Mouse (Mus musculus) liver, embryonic 16.5 days (tissue): ENCODE measurements around the gene Dok7. TPM values are rescaled to one million over a fixed set of nuclear protein-coding genes. Genes with fewer than 3 reads are reported as not detected.

Source experiments
- ATAC-seq: fragments of 200-750 bp; cut with Nextera tagmentation; 2 replicates; pipeline ENCODE4 v1.8.0; 2017; ENCODE audit warnings: low read depth, mild to moderate bottlenecking, moderate number of reproducible peaks, moderate library complexity
- H3K27ac ChIP-seq: fragments of 300-500 bp; sonication (generic); 2 replicates; pipeline ENCODE4 v1.5.1; 2014; ENCODE audit warnings: mild to moderate bottlenecking, low read length
- H3K27me3 ChIP-seq: fragments of 300-500 bp; sonication (generic); 2 replicates; pipeline ENCODE4 v1.6.1; 2014; ENCODE audit warnings: low read depth, low read length, mixed read lengths; ENCODE audit not compliant: control insufficient read depth, insufficient read depth
- H3K36me3 ChIP-seq: fragments of 300-500 bp; sonication (generic); 2 replicates; pipeline ENCODE4 v1.6.1; 2014; ENCODE audit warnings: mild to moderate bottlenecking; ENCODE audit not compliant: control insufficient read depth, insufficient read depth
- H3K4me1 ChIP-seq: fragments of 300-500 bp; sonication (generic); 2 replicates; pipeline ENCODE4 v1.6.1; 2014; ENCODE audit warnings: low read depth, low read length, mixed read lengths; ENCODE audit not compliant: control insufficient read depth
- H3K4me2 ChIP-seq: fragments of 300-500 bp; sonication (generic); 2 replicates; pipeline ENCODE4 v1.6.1; 2014; ENCODE audit warnings: low read depth, low read length, mixed read lengths
- H3K4me3 ChIP-seq: fragments of 300-500 bp; sonication (generic); 2 replicates; pipeline ENCODE4 v1.5.1; 2014; ENCODE audit warnings: low read depth, mild to moderate bottlenecking, low read length
- H3K9ac ChIP-seq: fragments of 300-500 bp; sonication (generic); 2 replicates; pipeline ENCODE4 v1.6.1; 2014; ENCODE audit warnings: low read depth, low read length
- H3K9me3 ChIP-seq: fragments of 300-500 bp; sonication (generic); replicated peaks from 2 replicates; pipeline ENCODE4 v1.6.1; 2016; ENCODE audit warnings: low read length; ENCODE audit not compliant: control insufficient read depth
- WGBS: fragments of 180-500 bp; shearing (Covaris S2); extraction: QIAGEN DNeasy Blood & Tissue Kit; methylation state at CpG from one replicate; pipeline ENCODE4 v1.1.7; 2014; ENCODE audit not compliant: insufficient replicate concordance; 5-methylcytosine and 5-hydroxymethylcytosine counted together
- polyA plus RNA-seq: library from polyadenylated mRNA; unstranded; fragments of >200 nt; fragmentation: Nextera tagmentation; extraction: Ambion mirVana; gene quantifications from 2 replicates; pipeline ENCODE4 v1.2.1, GENCODE M21; 2015

The Dok7 gene
- polyA plus RNA-seq = 0.08 and 0.19 TPM in 2 replicates

GRCm38 (mm10) chr5:35056604-35057432 lies at the start of gene Dok7:
Gene Dok7, plus strand, starts transcription at chr5:35056766.
- Histone ChIP-seq H3K36me3 (no peaks in the 10 kb centered on the region), H3K4me1 (no peaks in the 10 kb centered on the region; the same call in none of the 2 replicates), H3K9ac (no peak within 1 kb of the TSS), H3K27me3 (peaks cover 35% of the 10 kb centered on the region), H3K9me3 (no peaks in the 10 kb centered on the region), H3K4me3 (peak within 1 kb of the TSS; percentile 47), H3K4me2 (peak within 1 kb of the TSS; percentile 56), H3K27ac (no peak within 1 kb of the TSS)
- ATAC-seq = peak; percentile 19; the same call in 1 of the 2 replicates
- WGBS = under 1% methylated on average over 63 of the region's 74 CpGs

DNA sequence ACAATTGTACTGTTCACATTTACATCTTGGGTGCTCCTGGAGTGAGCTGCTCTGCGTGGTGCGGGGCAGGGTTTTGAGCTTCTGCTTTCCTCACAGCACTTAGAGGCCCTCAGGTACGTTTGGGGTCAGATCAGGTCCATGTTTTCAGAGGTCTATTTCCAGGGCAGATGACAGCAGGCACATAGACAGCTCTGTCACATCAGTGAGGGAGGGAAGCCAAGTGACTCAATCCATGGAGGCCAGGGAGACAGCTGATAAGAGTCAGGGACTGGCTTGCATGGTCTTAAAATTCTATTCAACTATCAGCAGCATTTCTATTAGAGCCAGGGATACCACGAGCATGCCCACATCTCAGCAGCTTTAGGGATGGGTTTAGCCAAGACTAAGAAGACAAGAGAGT lies 47.4 kb upstream of the Dok7 start:
- Histone ChIP-seq H3K4me1 (peaks cover 16% of the 10 kb centered on the region), H3K9me3 (no peaks in the 10 kb centered on the region), H3K4me3 (no peak overlapping the region), H3K36me3 (0 out of 2 replicates have a peak, but pooled peaks cover 2% of the 10 kb centered on the region), H3K27me3 (no peaks in the 10 kb centered on the region), H3K9ac (no peak overlapping the region), H3K4me2 (no peak overlapping the region), H3K27ac (no peak overlapping the region)
- ATAC-seq = no peak
- 75% methylated on average over 4 of the region's 4 CpGs for WGBS

DNA sequence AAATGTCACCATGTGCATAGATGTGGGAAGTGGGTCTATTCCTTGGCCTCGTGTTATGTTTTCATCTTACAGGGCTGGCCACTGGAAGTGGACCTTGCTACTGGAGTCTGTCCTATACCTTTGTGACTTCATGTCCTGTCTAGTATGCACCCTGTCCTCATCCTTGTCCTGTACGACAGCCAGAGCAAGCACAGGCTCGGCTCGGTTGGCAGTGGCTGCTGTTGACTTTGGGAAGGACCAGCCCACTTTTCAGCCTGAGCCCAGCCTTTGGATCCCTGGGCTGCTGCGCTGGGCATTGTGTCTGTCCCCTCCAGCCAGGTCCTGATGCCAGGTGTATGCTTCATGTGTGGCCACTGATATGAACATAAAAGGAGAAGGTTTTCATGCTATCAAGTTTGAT lies 45.9 kb upstream of the Dok7 start:
- H3K4me1 ChIP-seq = peaks cover 2% of the 10 kb centered on the region; the same call in 1 of the 2 replicates
- peak; percentile 89 for ATAC-seq
- no peak overlapping the region for H3K27ac ChIP-seq
- no peak overlapping the region for H3K4me2 ChIP-seq
- H3K36me3 ChIP-seq = 0 out of 2 replicates have a peak, but pooled peaks cover 2% of the 10 kb centered on the region
- H3K9ac ChIP-seq = no peak overlapping the region
- H3K4me3 ChIP-seq = no peak overlapping the region
- 68% methylated on average over 5 of the region's 5 CpGs for WGBS
- no peaks in the 10 kb centered on the region for H3K27me3 ChIP-seq
- no peaks in the 10 kb centered on the region for H3K9me3 ChIP-seq

GRCm38 (mm10) chr5:35011156-35011923 lies 45.2 kb upstream of the Dok7 start:
- Histone ChIP-seq H3K4me3 (no peak overlapping the region), H3K4me2 (no peak overlapping the region), H3K9ac (no peak overlapping the region), H3K36me3 (0 out of 2 replicates have a peak, but pooled peaks cover under 1% of the 10 kb centered on the region), H3K9me3 (no peaks in the 10 kb centered on the region), H3K27me3 (no peaks in the 10 kb centered on the region), H3K27ac (no peak overlapping the region), H3K4me1 (no peaks in the 10 kb centered on the region)
- ATAC-seq = no peak
- WGBS = 85% methylated on average over 6 of the region's 6 CpGs

DNA sequence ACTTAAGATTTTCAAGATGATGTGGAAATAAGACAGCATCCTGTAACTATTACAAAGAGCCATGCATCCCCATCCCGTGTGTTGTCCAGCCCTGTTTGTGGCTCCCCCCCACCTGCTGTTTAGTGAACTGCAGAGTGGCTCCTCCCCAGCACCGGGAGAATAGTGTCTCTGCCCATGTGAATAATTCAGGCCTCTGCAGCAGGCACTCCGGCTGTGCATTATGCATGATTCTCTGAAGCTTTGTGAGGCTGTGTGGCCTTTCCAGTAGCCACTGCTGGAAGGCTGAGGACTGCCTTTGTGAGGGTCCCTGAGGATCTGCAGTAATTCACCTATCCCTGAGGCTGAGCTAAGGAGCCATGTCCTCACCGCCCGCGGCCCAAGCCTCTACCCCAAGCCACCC lies 42.5 kb upstream of the Dok7 start:
- Histone ChIP-seq H3K4me1 (no peaks in the 10 kb centered on the region), H3K27me3 (no peaks in the 10 kb centered on the region), H3K4me3 (no peak overlapping the region), H3K36me3 (no peaks in the 10 kb centered on the region), H3K9ac (no peak overlapping the region), H3K27ac (no peak overlapping the region), H3K4me2 (no peak overlapping the region), H3K9me3 (no peaks in the 10 kb centered on the region)
- no peak for ATAC-seq
- 81% methylated on average over 6 of the region's 6 CpGs for WGBS

GRCm38 (mm10) chr5:35019673-35020300 lies 36.8 kb upstream of the Dok7 start:
- ATAC-seq = no peak
- no peaks in the 10 kb centered on the region for H3K4me1 ChIP-seq
- H3K9ac ChIP-seq = no peak overlapping the region
- WGBS = 79% methylated on average over 9 of the region's 9 CpGs
- no peak overlapping the region for H3K27ac ChIP-seq
- H3K4me2 ChIP-seq = no peak overlapping the region
- H3K36me3 ChIP-seq = peaks cover 11% of the 10 kb centered on the region
- no peak overlapping the region for H3K4me3 ChIP-seq
- no peaks in the 10 kb centered on the region for H3K27me3 ChIP-seq
- no peaks in the 10 kb centered on the region for H3K9me3 ChIP-seq

- Histone ChIP-seq H3K4me2 (no peak overlapping the region), H3K27ac (no peak overlapping the region), H3K36me3 (peaks cover 16% of the 10 kb centered on the region), H3K4me3 (no peak overlapping the region), H3K27me3 (no peaks in the 10 kb centered on the region), H3K9ac (no peak overlapping the region), H3K9me3 (no peaks in the 10 kb centered on the region), H3K4me1 (no peaks in the 10 kb centered on the region)
- ATAC-seq = 0 out of 2 replicates have a peak, but pooled peaks have one; percentile 37
- WGBS = 71% methylated on average over 9 of the region's 9 CpGs
Observed at GRCm38 (mm10) chr5:35020410-35021241, 35.9 kb upstream of the Dok7 start.

DNA sequence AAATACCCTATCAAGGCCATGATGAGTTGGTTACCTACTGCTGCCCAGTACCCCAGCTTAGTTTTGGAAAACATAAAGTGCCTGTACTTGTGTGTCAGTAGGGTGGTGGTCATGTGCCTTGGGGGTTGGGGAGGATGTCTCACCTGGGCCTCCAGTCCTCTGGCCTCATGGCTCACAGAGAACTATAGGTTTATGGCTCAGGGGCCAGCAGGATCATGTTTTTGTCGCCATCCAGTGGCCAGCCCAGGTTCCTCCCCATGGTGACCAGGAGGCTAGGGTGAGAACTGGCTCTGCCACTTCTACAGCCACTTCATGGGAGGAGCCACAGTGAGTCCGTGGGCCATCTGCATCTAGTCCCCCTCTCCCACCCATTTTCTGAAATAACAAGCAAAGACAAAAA lies 31.6 kb upstream of the Dok7 start:
- Histone ChIP-seq H3K4me3 (no peak overlapping the region), H3K36me3 (peaks cover 33% of the 10 kb centered on the region)
- peak; percentile 27; the same call in 1 of the 2 replicates for ATAC-seq

More for the DNA sequence above, 31.6 kb upstream of the Dok7 start:
- Histone ChIP-seq H3K9me3 (no peaks in the 10 kb centered on the region), H3K9ac (no peak overlapping the region), H3K27me3 (no peaks in the 10 kb centered on the region), H3K27ac (no peak overlapping the region), H3K4me1 (no peaks in the 10 kb centered on the region), H3K4me2 (no peak overlapping the region)
- WGBS = 17% methylated on average over 2 of the region's 2 CpGs
